Mouse (Mus musculus) olfactory bulb, adult 2 months (tissue): Measurements from ENCODE around the gene Emx1.

Source experiments
- CTCF ChIP-seq: fragments of 200-500 bp; IDR thresholded peaks from 2 replicates; pipeline ENCODE4 v1.5.1; 2012; ENCODE audit warnings: low read depth, mild to moderate bottlenecking, low read length, moderate library complexity; ENCODE audit not compliant: insufficient read depth
- POLR2A ChIP-seq: fragments of 200-500 bp; IDR thresholded peaks from 2 replicates; pipeline ENCODE4 v1.6.1; 2012; ENCODE audit warnings: mild to moderate bottlenecking, low read depth, low read length, moderate library complexity; ENCODE audit not compliant: insufficient read depth

DNA sequence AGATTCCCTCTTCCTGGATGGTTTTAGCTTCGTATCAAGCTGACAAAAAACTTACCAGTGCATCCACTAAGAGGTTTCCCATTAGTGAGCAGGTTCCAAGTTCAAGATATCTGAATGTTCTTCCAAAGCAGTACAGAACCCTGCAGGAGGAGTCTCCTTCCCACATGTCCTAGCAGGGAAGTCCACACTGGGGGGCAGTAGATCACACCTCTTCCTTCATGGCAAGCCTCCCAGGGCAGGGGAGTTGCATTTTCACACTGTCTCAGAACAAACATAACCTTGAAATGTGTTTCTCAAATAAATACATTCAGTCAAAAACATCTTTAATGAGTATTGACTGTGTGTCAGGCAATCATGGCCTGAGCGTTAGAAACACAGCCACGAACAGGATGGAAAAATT is 7.7 kb upstream of the Emx1 start:
- TF ChIP-seq CTCF (no peak), POLR2A (no peak)
